Mouse (Mus musculus) bone marrow, adult 2 months (tissue): ENCODE data around the gene Clp1.

ENCODE experiments used
- CTCF ChIP-seq: fragments of 200-500 bp; IDR thresholded peaks from 2 replicates; pipeline ENCODE4 v1.5.1; 2011; ENCODE audit warnings: low read length, control low read depth; ENCODE audit not compliant: control insufficient read depth, insufficient read depth
- POLR2A ChIP-seq: fragments of 200-500 bp; IDR thresholded peaks from 2 replicates; pipeline ENCODE4 v1.6.1; 2011; ENCODE audit warnings: low read depth, mild to moderate bottlenecking, control low read depth, low read length, borderline replicate concordance; ENCODE audit not compliant: control insufficient read depth

DNA sequence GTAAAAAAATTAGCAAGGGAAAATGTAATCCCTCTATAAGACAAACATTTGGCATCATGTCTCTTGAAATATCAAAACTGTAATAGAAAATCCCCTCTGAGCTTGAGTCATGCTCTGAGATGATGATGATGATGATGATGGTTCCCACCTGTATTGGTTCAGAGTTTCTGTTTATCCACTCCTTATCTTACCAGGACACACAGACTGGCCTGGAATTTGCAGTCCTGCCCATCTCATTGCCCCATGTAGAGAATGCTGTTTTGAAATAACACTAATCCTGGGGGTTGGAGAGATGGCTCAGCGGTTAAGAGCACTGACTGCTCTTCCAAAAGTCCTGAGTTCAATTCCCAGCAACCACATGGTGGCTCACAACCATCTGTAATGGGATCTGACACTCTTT is 5.2 kb upstream of the Clp1 start:
- TF ChIP-seq CTCF (no peak), POLR2A (no peak)
